Mouse (Mus musculus): ENCODE results near the gene Dnah7c.
"Not testable (repeated sequence)": the region's sequence is repeated elsewhere in the genome, so short reads cannot be mapped to it uniquely, and the experiment has no call there.

Gene Dnah7c

DNA sequence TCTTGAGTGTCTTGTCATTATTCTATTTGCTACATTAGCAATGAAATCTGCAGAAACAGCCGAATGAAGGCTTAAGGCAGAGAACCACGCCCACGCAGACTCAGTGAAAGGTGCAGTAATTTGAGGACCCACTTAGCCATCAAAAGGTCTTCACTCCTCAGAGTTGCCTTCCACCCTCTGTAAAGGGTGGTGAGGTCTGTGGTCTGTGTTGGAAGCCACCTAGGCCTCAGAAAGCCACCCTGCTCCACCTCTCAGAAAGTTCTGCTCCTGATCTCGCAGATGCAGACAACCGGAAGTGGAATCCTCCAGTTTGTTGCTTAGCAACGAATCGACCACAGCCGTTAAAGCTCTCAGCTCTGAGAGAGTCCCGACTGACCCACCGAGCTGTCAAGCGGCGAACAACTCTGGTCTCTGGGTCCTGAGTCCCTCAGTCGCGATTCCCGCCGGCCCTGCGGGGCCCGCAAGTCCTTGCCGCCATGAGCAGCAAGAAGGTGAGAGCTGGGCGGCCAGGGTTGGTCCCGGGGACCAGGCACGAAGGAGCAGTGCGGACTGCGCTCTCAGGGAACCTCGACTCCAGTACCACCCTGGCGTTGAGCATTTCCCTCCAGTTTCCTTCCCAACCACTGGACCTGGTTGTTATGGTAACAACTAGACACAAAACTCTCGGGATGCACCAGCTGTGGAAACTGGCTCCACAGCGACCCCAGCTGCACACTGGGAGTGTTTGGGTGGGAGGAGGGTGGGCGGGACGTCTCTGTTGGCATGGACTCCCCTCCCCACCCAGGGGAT lies at the start of gene Dnah7c:
Gene Dnah7c, plus strand, starts transcription at position 456 of the 789 bp plus-strand sequence.
- DNase-seq (ENCODE audit: low spot score in 2 of 2): no peak

DNA sequence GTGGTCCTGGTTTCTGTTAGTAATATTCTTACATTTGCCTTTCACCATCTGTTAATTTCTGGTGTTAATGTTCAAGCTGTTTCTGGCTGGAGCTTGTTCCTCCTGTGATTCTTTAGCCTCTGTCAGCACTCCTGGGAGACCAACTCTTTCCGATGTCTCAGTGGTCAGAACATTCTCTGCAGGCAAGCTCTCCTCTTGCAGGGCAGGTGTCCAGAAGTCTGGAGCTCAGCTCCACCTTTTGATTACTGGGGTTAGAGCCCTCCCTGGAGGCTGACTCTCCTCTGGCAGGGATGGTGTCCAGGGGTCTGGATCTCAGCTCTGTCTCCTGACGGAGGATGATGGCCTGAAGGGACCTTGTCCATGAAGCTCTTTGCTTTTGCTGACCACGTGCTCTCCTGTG lies 44.8 kb upstream of the Dnah7c start:
- not testable (repeated sequence) for DNase-seq (ENCODE audit: low spot score in 2 of 2)

DNA sequence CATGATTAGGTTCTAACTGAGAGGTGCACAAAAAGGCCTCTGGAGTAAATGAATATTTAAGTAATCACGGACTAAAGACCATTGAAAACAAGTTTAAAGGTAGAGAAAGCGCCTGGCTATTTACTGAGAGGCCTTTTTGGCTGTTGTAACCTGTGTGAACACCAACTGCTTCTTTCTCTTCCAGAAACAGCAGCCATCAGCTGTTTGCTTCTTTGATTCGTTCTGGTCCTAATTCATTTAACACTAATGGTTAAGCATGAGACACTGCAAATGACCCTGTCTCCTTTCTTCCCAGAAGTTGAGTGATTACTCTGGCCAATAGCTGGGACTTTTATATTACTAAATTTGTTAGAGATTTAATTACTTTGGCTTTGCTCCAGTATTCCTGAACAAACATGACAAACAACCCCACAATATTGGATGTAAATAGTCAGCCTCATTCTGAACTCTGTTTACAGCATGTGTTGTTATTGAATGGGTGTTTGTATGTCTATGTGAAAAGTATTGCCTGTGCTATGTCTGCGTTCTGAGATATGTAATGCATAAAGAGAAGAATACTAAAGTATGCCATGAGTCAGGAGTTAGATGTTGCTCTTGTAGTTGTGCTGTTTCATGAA lies 30.6 kb upstream of the Dnah7c start:
- DNase-seq (ENCODE audit: low spot score in 2 of 2): not testable (repeated sequence)

DNA sequence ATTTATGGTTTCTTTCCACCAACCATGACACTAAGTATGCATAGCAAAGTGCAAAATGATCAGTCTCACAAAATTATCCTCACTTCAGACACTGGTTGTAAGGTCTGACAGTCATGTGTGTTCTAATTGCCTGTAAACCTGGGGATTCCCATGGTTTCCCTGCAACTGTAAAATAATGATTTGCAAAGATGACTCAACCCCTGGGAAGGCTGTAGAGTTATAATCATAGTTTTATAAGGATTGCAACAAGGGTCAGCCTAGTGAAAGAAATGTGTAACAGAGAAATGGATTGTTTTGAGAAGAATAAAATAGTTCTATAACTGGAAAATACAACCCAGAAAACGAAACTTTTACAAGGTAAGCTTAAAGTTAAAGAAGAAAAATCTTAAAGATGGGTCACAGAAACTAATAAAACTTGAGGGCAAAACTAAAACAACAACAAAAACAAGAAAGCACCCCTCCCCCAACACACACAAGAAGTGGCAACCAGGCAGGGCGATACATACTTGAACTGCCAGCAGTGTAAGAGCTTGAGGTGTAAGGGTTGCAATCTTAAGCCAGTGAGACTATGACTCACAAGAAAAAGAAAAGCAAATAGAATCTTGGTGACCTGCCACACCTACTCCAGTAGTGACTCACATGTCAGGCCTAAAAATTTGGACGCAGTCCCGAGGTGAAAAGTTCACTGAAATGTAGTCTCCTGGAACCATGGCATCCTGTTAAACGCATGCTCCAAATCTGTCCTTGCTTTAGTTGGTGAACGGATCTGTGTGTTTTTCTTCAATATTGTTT lies 16.9 kb upstream of the Dnah7c start:
- peak in 1 of 2 experiments; percentile 24 for DNase-seq (ENCODE audit: low spot score in 2 of 2)

DNA sequence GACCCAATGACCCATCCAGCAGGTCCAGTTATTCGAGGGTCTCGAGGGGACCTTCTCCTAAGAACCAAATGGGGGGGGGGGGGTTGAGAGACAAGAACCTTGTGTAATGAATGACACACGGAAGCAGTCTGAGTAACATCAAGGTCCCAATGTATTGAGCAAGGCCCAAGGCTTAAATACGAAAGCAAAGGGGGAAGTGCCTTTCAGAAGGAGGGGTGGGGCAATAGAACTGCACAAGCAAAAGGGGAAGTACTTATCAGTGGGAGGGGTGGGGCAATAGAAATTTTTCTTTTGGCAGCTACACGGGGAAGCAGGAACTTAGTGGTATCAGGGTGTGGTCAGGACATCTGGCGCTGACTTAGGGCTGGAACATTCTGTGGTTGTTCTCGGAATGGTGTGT lies 10.6 kb upstream of the Dnah7c start:
- not testable (repeated sequence) for DNase-seq (ENCODE audit: low spot score in 2 of 2)

DNA sequence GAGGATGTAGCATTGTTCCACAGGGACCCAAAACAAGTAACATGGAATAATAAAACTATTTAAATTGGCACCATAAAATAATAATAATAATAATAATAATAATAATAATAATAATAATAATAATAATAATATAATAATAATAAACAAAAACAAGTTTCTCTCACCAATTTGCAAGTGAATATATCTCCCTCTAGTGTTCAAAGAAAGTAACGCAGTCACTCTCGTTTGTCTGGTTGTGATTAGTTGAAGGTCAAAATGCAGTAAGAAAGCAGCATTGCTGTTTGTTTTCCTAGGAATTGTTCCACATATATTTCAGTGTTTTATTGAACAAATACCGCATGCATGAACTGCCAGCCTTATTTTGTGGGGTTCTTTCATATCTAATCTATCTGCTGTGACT lies 8.4 kb upstream of the Dnah7c start:
- DNase-seq (ENCODE audit: low spot score in 2 of 2): not testable (repeated sequence)

DNA sequence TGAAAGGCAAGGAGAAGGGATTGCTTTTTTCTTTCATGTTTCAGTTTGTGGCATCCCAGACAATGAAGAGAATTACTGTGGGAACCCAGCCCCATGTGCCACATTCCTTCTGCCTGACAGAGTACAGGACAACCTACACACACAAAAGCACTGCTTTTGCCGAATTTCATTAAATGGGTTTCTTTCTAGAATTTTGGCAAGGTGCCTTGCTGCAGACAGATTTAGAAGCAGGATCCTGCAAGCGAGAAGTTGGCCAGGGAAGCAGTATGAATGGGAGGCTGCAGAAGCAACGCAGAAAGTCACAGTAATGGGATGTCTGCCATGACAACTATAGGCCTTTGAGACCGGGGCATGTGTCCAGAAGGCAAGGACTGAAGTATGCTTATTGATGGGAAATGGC lies 6.4 kb upstream of the Dnah7c start:
- DNase-seq (ENCODE audit: low spot score in 2 of 2): not testable (repeated sequence)

DNA sequence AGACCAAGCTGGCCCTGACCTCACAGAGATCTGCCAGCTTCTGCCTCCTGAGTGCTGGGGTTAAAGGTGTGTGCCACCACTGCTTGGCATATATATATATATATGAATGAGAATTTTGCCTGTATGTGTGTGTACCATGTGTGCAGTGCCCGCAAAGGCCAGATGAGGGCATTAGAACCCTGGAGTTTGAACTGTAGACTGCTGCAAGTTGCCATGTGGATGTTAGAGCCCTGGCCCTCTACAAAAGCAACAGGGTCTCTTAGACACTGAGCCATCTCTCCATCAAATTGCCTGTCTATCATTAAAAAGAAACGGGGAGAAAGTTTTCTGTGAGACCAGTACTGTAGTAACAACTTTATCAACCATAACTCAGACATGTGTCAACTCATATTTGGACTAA lies 3.0 kb downstream of the Dnah7c start:
- no peak for DNase-seq (ENCODE audit: low spot score in 2 of 2)

DNA sequence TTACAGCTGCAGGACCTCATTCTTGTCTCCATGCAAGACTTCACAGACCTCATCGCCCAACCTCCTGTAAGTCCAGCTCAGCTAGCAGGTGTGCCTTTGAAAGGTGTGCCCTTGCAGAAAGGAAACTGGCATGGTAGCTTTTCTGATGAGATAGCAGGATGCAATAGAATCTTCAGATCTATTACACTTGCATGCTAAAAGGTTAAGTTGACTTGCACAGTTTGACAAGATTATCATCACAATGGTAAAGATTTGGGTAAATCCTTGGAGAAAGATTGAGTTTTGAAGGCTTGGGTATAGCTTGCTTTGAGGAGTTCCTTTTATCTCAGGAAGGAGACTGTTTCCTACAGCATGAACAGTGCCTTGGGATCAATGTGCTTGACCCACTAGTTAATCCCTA lies 89.3 kb downstream of the Dnah7c start:
- not testable (repeated sequence) for DNase-seq (ENCODE audit: low spot score in 2 of 2)

DNA sequence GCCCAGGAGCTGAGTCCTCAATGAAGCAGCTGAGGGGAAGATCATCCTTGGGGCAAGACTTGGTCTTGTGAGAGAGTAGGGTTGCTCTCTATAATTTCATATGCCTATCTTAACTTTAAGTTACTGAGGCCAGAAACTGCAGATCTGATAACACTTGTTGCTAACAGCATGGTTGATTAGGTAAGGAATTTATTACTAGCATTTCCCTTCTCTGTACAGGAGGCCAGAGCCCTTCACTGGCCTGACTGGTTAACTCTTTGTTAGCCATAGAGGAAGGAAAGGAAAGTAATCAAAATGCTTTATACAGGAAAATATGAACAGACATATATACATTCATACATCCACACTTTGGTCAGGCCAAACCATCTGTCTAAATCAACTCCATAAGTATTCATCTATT lies 95.6 kb downstream of the Dnah7c start:
- no peak for DNase-seq (ENCODE audit: low spot score in 2 of 2)

DNA sequence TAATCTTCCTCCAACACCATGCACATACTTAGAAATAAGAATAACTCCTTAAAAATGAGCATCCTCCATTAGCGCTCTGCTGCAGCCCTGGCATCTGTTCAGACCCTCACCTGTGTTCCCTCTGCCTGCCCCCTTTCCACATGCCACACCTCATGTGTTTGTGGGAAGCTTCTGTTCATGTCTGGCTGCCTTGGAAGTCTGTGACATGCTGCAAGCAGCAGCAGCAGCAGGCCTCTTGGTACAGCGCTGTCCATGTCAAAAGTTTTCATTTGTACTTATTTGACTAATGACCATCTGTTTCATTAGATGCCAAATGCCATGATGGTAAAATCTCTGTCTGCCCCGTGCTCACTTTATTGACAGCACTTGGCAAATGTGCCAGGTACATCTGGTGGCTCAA lies 101.1 kb downstream of the Dnah7c start:
- DNase-seq (ENCODE audit: low spot score in 2 of 2): not testable (repeated sequence)

DNA sequence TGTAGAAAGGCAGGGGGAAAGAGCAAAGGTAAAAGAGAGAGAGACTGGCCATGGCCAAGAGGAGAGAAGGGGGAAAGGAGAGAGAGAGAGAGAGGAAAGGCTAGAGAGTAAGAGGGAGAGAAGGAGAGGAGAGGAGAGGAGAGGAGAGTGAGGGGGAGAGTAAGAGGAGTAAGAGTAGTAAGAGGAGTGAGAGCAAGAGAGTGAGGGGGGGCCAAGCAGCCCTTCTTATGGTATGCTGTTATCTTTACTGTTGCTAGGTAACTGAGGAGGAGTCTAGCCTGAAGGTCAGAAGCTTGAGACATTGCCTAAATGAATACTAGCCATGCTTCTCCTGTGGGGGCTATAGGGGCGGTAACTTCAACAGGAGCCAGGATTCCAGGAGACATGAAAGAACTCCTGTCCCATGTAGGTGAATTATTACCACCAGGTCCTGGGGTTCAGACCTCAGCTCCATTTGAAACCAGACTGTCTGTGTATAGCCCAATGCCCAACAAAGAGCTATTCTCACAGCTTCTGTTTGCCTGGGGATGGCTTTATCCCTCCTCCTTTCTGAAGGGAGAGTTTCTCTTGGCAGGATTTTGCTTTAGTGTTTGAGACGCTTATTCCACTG lies 119.5 kb downstream of the Dnah7c start:
- DNase-seq (ENCODE audit: low spot score in 2 of 2): no peak

DNA sequence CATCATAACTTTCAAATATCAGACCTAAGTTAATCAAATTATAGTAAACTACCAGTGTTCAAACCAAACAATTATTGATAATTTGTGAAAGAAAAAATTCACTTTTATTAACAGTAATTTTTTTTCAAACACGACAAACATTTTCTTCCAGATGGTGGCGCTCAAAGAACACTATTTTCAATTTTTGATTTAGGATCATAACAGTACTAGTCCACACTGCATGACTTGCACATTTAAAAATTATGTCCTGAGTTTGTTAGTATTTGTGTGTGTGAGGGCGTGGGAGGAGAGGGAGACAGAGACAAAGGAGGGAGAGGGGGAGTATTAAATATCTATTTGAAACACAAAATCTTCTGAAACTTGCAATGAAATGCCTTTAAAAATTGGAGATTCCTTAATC lies 155.0 kb downstream of the Dnah7c start:
- DNase-seq (ENCODE audit: low spot score in 2 of 2): no peak

DNA sequence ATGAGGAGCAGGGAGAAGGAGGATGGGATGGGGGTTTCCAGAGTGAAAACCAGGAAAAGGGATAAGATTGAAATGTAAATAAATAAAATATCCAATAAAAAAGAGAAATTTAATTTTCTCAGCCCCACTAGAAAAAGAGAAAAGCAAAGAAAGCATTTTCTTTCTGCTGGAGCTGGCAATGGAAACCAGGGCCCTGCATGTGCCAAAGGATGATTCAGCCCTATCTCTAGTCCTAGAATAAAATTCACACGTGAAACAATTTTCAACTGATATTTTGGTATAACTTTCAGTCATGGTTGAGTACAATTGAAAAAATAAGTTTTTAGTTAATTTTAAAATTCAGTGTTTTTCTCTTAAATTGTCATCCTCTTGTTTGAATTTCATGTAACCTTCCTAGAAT lies 168.4 kb downstream of the Dnah7c start:
- not testable (repeated sequence) for DNase-seq (ENCODE audit: low spot score in 2 of 2)

DNA sequence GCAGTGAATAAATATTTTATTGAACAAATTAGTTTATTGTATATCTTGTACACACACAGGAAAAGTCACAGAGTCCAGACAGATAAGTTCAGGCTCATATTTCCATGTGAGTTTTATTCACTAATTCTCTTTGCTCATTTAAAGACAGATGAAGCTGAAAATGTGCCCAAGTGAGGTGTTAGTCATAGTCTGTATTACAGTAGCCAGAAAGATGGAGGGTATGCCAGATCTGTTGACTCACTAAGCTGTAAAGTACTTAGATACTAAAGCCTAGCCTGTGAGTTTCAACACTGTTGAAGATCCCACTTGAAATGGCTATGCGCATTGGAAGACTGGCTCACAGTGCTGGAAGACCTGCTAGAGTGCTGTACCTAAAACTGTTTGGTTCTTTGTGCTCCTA lies 171.0 kb downstream of the Dnah7c start:
- not testable (repeated sequence) for DNase-seq (ENCODE audit: low spot score in 2 of 2)

DNA sequence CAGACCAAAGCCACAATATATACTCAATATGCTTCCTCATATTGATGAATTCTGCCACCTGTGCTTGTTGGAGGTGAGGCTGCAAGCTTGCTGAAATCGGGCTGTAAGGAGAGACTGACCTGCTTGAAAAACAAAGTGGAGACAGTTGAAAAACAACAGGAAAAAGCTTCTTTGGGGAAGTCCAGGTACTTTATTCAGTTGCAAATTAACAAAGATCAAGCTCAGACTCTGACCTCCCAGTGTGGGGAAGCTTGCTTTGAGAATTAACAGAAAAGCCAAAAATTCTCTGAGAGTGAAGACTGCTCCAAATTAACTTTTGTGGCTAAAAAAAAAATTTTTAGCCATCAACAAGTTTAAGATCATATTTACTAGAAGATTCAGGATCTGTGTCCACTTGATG lies 194.9 kb downstream of the Dnah7c start:
- no peak for DNase-seq (ENCODE audit: low spot score in 2 of 2)

DNA sequence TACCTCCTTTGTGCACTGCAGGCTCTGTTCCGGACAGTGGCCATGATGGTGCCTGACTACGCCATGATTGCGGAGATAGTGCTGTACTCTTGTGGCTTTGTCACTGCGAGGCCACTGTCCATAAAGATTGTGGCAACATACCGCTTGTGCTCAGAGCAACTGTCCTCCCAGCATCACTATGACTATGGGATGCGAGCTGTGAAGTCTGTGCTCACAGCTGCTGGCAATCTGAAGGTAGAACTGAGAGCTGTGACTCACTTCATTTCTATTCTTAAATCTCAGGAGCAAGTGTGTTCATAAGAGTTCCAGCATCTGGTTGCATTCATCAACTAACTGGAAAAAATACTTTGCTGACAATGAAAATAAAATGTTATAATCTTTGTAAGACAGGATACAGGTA lies 200.5 kb downstream of the Dnah7c start:
- not testable (repeated sequence) for DNase-seq (ENCODE audit: low spot score in 2 of 2)

DNA sequence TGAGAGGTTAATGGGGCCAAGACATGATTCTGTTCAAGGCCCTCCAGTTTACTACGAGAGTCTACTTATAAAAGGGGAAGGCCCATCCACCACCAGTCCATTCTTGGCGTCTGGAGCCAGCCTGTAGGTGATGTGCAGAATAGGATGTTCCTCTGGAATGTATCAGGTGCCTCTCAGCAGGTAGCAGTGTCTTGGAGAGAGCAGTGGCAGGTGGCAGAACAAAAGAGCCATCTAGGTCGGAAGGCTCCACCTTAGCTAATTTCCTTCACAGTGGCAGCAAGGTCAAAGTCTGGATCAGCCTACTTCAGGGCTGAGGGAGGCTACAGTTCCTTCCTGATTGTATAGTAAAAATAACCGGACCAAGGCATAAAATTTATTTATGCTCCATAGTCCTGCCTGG lies 224.4 kb downstream of the Dnah7c start:
- not testable (repeated sequence) for DNase-seq (ENCODE audit: low spot score in 2 of 2)

DNA sequence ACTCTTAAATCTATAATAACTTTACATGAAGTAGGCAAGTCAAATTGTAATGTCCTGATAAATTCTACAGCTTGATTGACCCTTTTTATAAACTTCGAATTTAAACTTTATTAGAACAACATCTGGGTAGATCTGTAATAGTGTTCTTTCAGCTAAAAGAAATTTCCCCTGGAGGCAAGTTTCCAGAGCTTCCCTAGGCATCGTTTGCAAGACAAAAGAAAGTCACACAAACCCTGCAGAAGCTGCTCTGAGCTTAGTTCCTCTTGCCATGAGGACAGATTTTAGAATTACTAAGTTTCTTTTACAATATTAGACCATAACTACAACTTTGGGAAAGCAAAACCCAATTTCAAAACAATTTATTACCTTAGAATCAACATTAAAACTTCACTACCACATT lies 227.3 kb downstream of the Dnah7c start:
- not testable (repeated sequence) for DNase-seq (ENCODE audit: low spot score in 2 of 2)

DNA sequence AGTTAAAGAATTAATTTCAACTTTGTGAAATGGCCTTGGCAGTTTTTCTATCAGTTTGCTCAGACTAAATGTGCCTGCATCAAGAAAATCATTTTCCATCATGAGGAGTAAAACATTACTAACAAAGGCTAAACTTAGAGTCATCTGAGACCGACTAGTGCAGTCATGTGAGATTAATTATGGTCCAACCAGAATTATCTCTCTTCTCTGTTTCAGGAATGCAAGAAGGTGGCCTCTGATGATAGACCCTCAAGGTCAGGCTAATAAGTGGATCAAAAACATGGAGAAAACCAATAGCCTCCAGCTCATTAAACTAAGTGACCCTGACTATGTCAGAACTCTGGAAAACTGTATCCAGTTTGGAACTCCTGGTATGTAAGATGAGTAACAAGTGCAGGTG lies 299.4 kb downstream of the Dnah7c start:
- DNase-seq (ENCODE audit: low spot score in 2 of 2): not testable (repeated sequence)

DNA sequence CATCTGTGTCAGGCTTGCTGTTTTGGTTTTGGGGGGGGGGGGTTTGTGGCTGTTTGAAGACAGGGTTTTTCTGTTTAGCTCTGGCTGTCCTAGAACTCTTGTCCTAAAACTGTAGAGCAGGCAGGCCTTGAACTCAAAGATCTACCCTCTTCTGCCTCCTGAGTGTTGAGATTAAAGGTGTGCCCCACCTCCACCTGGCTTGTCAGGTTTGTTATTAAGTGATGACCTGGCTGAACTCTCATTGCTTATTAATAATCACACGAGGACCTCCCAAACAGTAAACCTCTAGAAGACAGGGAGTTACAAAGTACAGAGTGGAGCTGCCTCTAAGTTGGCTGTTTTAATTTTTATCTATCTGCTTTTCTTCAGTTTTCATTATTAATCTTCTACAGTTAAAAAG lies 299.9 kb downstream of the Dnah7c start:
- no peak for DNase-seq (ENCODE audit: low spot score in 2 of 2)

DNA sequence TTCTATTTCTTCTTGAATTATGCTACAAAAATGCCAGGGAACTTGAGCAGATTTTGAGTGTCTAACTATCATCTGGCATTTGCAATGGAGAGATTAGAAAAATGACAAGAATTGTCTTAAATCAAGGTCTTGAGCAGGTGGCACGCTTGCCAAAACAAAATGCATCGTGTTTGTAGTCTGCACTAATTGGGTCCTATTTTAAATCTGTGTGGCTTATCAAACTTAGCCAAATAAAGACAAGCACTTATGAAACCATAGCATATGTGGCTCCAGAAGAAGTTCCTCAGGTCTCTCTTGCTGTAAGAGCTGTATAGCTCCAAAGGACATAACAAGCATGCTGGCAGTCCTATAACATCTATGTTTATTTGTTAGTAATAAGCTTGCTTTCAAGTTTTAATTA lies 300.3 kb downstream of the Dnah7c start:
- DNase-seq (ENCODE audit: low spot score in 2 of 2): not testable (repeated sequence)
